Mouse (Mus musculus): Measurements from ENCODE around the gene Zswim1.

GRCm38 (mm10) chr2:164781876-164782275 is 40.6 kb upstream of the Zswim1 start:
- TF ChIP-seq POLR2A (IDR thresholded peaks at IDR 0.05; ENCODE audit: borderline replicate concordance, control insufficient read depth, low read depth, low read length) (no peak), CTCF (IDR thresholded peaks at IDR 0.05; ENCODE audit: control insufficient read depth, insufficient read depth, low read length) (no peak)

Data from bone marrow, adult 2 months (tissue).